Mouse (Mus musculus) CD8-positive naive resting alpha-beta T cell, adult 57 days (primary cell): ENCODE results near the gene Car6. TPM values are rescaled to one million over a fixed set of nuclear protein-coding genes. Genes with fewer than 3 reads are reported as not detected.

Source experiments
- total RNA-seq: library from RNA; stranded (reverse); gene quantifications from one replicate; pipeline ENCODE4 v1.2.4, GENCODE M21; 2023

Gene Car6
- not detected for total RNA-seq

GRCm38 (mm10) chr4:150201232-150201631 is at the start of gene Car6:
TSS of gene Car6 (minus strand) at chr4:150201332.

GRCm38 (mm10) chr4:150236521-150237481 is 35.7 kb upstream of the Car6 start, which contains the start of gene Eno1:
TSS of gene Eno1 (plus strand) at chr4:150236721.

Other genes with a start within 250 kb of the Car6 start
- 11.4 TPM for gene Spsb1, start 246.3 kb downstream of the Car6 start, total RNA-seq
- gene H6pd, start 192.3 kb downstream of the Car6 start, total RNA-seq: 27.7 TPM
- gene Gpr157, start 114.0 kb downstream of the Car6 start, total RNA-seq: 1.3 TPM
- gene Slc2a5, start 82.0 kb downstream of the Car6 start, total RNA-seq: not detected
- gene Slc2a7, start 52.4 kb downstream of the Car6 start, total RNA-seq: not detected
- 149 TPM for gene Eno1, start 35.4 kb upstream of the Car6 start, total RNA-seq
- gene Rere, start 80.3 kb upstream of the Car6 start, total RNA-seq: 144 TPM